8 mouse cellular contexts compared by ENCODE assay signal in the genomic region with DNA sequence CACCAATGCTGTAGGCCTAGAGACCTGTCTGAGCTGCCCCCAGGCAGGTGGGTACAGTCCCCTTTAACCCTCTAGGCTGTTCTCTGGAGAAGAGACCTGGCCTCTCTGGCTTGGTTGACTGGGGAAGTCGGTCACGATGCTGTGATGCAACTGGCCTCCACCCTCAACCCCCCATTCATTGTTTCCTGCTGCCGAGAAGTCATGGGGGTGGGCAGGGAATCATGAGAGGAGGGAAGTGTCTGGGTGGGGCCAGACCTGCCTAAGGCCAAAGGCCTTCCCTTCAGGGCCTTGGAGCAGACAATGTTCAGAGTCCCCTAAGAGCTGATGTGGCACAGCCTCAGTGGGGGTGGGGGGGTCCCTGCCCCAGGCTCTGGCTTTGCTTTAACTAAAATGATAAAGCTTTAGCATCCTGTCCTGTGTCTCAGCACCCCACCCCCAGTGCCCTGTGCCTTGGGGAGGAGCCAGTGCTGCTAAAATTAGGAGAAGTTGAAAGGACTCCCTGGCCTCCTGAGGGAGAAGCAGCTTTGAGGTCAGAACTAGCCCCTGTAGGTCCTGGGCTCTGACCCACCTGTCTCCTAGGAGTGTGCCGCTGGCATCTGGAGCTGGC. TPM values are rescaled to one million over a fixed set of nuclear protein-coding genes. Genes with fewer than 3 reads are reported as not detected.
DNase-seq lines count a peak whose midpoint lies in the region; ATAC-seq and TF ChIP-seq lines count a peak whose summit lies in the region.

No protein-coding gene starts in this region.

- H3K9me3 ChIP-seq in erythroblast, embryonic 14.5 days (ENCODE audit: control insufficient read depth, low read length), result no peaks in the 10 kb centered on the region
- no peaks in the 10 kb centered on the region for H3K9me3 ChIP-seq in forebrain, postnatal 0 days (ENCODE audit: low read length)
- no peaks in the 10 kb centered on the region for H3K9me3 ChIP-seq in hindbrain, embryonic 14.5 days (ENCODE audit: control insufficient read depth, low read length)
- H3K9me3 ChIP-seq in liver, embryonic 12.5 days (replicated peaks), result no peaks in the 10 kb centered on the region

- H3K4me3 ChIP-seq in erythroblast, embryonic 14.5 days (replicated peaks), result peak overlapping the region; percentile 87
- no peak overlapping the region for H3K4me3 ChIP-seq in forebrain, postnatal 0 days (ENCODE audit: low read depth, low read length)
- H3K4me3 ChIP-seq in hindbrain, embryonic 14.5 days (replicated peaks; ENCODE audit: low read length), result no peak overlapping the region
- H3K4me3 ChIP-seq in liver, embryonic 12.5 days, result peak overlapping the region; percentile 94

- no peak overlapping the region for H3K27ac ChIP-seq in forebrain, postnatal 0 days (ENCODE audit: low read depth, low read length)
- no peak overlapping the region for H3K27ac ChIP-seq in hindbrain, embryonic 14.5 days
- peak overlapping the region; percentile 95 for H3K27ac ChIP-seq in liver, embryonic 12.5 days

- TF ChIP-seq CTCF in forebrain, postnatal 0 days (IDR thresholded peaks at IDR 0.05; ENCODE audit: low read depth), result no peak

- no peak for DNase-seq in forebrain, postnatal 0 days
- DNase-seq in hindbrain, embryonic 14.5 days (ENCODE audit: low spot score), result no peak
- peak; percentile 53 to 58 for DNase-seq in natural killer cell, adult 2 months (ENCODE audit: low spot score in 2 of 2)
- DNase-seq in cerebellum, postnatal 10 days, result no peak
- no peak for DNase-seq in adipocyte (ENCODE audit: low spot score)

- 0 out of 2 replicates have a peak overlapping the region, but pooled peaks have one; percentile 0 for H3K9ac ChIP-seq in forebrain, postnatal 0 days
- H3K9ac ChIP-seq in hindbrain, embryonic 14.5 days, result peak overlapping the region; percentile 39; the same call in 1 of the 2 replicates
- H3K9ac ChIP-seq in liver, embryonic 12.5 days, result peak overlapping the region; percentile 98

- H3K27me3 ChIP-seq in erythroblast, embryonic 14.5 days (ENCODE audit: control insufficient read depth), result no peaks in the 10 kb centered on the region
- H3K27me3 ChIP-seq in forebrain, postnatal 0 days (ENCODE audit: insufficient read depth, low read length), result no peaks in the 10 kb centered on the region
- H3K27me3 ChIP-seq in hindbrain, embryonic 14.5 days (ENCODE audit: control insufficient read depth, insufficient read depth, low read length), result no peaks in the 10 kb centered on the region
- no peaks in the 10 kb centered on the region for H3K27me3 ChIP-seq in liver, embryonic 12.5 days (replicated peaks)

- H3K36me3 ChIP-seq in erythroblast, embryonic 14.5 days (ENCODE audit: control insufficient read depth), result peaks cover 65% of the 10 kb centered on the region
- peaks cover 16% of the 10 kb centered on the region for H3K36me3 ChIP-seq in forebrain, postnatal 0 days (ENCODE audit: insufficient read depth)
- peaks cover 30% of the 10 kb centered on the region for H3K36me3 ChIP-seq in hindbrain, embryonic 14.5 days (replicated peaks; ENCODE audit: control insufficient read depth, insufficient read depth)
- H3K36me3 ChIP-seq in liver, embryonic 12.5 days, result peaks cover 55% of the 10 kb centered on the region

- peaks cover 63% of the 10 kb centered on the region for H3K4me1 ChIP-seq in erythroblast, embryonic 14.5 days (ENCODE audit: control insufficient read depth)
- H3K4me1 ChIP-seq in forebrain, postnatal 0 days (ENCODE audit: insufficient read depth), result 0 out of 2 replicates have a peak, but pooled peaks cover 4% of the 10 kb centered on the region
- H3K4me1 ChIP-seq in hindbrain, embryonic 14.5 days (replicated peaks; ENCODE audit: control insufficient read depth, insufficient read depth, low read length), result peaks cover 22% of the 10 kb centered on the region
- H3K4me1 ChIP-seq in liver, embryonic 12.5 days, result peaks cover 72% of the 10 kb centered on the region

- H3K4me2 ChIP-seq in forebrain, postnatal 0 days (ENCODE audit: low read depth), result peak overlapping the region; percentile 1; the same call in 1 of the 2 replicates
- H3K4me2 ChIP-seq in hindbrain, embryonic 14.5 days (replicated peaks), result peak overlapping the region; percentile 57
- H3K4me2 ChIP-seq in liver, embryonic 12.5 days, result peak overlapping the region; percentile 87

- ATAC-seq in erythroblast, adult 5-6 weeks (replicated peaks; ENCODE audit: low FRiP score, poor library complexity, severe bottlenecking), result no peak
- no peak for ATAC-seq in forebrain, postnatal 0 days
- ATAC-seq in hindbrain, embryonic 14.5 days (ENCODE audit: low FRiP score), result no peak
- no peak for ATAC-seq in liver, embryonic 12.5 days

- 65% methylated on average over 4 of the region's 4 CpGs for WGBS in forebrain, postnatal 0 days
- 56% methylated on average over 4 of the region's 4 CpGs for WGBS in hindbrain, embryonic 14.5 days
- 12% methylated on average over 4 of the region's 4 CpGs for WGBS in liver, embryonic 12.5 days (ENCODE audit: insufficient replicate concordance)

RNA-seq across cellular contexts. Expression of a gene that starts 2.9 kb away (rescaled TPM):
- 377 and 469 TPM in 2 replicates for polyA plus RNA-seq in erythroblast, embryonic 14.5 days (2012)
- total RNA-seq in erythroblast, adult 5-6 weeks (2015; ENCODE audit: low replicate concordance), result 46.6 and 59.0 TPM in 2 replicates
- total RNA-seq in erythroblast, adult 5-6 weeks (2017; ENCODE audit: low replicate concordance), result 27.0 and 41.7 TPM in 2 replicates
- 88.0 and 127 TPM in 2 replicates for total RNA-seq in forebrain, postnatal 0 days (2014; rRNA removed)
- polyA plus RNA-seq in forebrain, postnatal 0 days (2015; fragmentation: Nextera tagmentation; extraction: Ambion mirVana), result 50.6 and 68.5 TPM in 2 replicates
- 61.4 and 67.6 TPM in 2 replicates for polyA plus RNA-seq in hindbrain, embryonic 14.5 days (2014; fragmentation: Nextera tagmentation; extraction: Ambion mirVana)
- 32.3 and 32.6 TPM in 2 replicates for polyA plus RNA-seq in liver, embryonic 12.5 days (2016; fragmentation: Nextera tagmentation; extraction: Ambion mirVana)

RNA-seq across cellular contexts. Expression of a gene that starts 24.0 kb away (rescaled TPM):
- polyA plus RNA-seq in erythroblast, embryonic 14.5 days (2012), result 0.04 TPM in 1 of 2 replicates, not detected in the other
- 0.63 and 1.7 TPM in 2 replicates for total RNA-seq in erythroblast, adult 5-6 weeks (2015; ENCODE audit: low replicate concordance)
- total RNA-seq in erythroblast, adult 5-6 weeks (2017; ENCODE audit: low replicate concordance), result 2.0 and 2.1 TPM in 2 replicates
- total RNA-seq in forebrain, postnatal 0 days (2014; rRNA removed), result 92.7 and 105 TPM in 2 replicates
- polyA plus RNA-seq in forebrain, postnatal 0 days (2015; fragmentation: Nextera tagmentation; extraction: Ambion mirVana), result 47.3 and 56.7 TPM in 2 replicates
- polyA plus RNA-seq in hindbrain, embryonic 14.5 days (2014; fragmentation: Nextera tagmentation; extraction: Ambion mirVana), result 68.5 and 75.5 TPM in 2 replicates
- 2.9 and 4.3 TPM in 2 replicates for polyA plus RNA-seq in liver, embryonic 12.5 days (2016; fragmentation: Nextera tagmentation; extraction: Ambion mirVana)

RNA-seq across cellular contexts. Expression of a gene that starts 29.2 kb away (rescaled TPM):
- polyA plus RNA-seq in erythroblast, embryonic 14.5 days (2012), result 0.01 TPM in 1 of 2 replicates, not detected in the other
- total RNA-seq in erythroblast, adult 5-6 weeks (2015; ENCODE audit: low replicate concordance), result not detected in 2 replicates
- total RNA-seq in erythroblast, adult 5-6 weeks (2017; ENCODE audit: low replicate concordance), result 0.17 TPM in 1 of 2 replicates, not detected in the other
- not detected in 2 replicates for total RNA-seq in forebrain, postnatal 0 days (2014; rRNA removed)
- not detected in 2 replicates for polyA plus RNA-seq in forebrain, postnatal 0 days (2015; fragmentation: Nextera tagmentation; extraction: Ambion mirVana)
- polyA plus RNA-seq in hindbrain, embryonic 14.5 days (2014; fragmentation: Nextera tagmentation; extraction: Ambion mirVana), result 0.09 TPM in 1 of 2 replicates, not detected in the other
- not detected in 2 replicates for polyA plus RNA-seq in liver, embryonic 12.5 days (2016; fragmentation: Nextera tagmentation; extraction: Ambion mirVana)

RNA-seq across cellular contexts. Expression of a gene that starts 57.2 kb away (rescaled TPM):
- 1.2 and 1.4 TPM in 2 replicates for polyA plus RNA-seq in erythroblast, embryonic 14.5 days (2012)
- total RNA-seq in erythroblast, adult 5-6 weeks (2015; ENCODE audit: low replicate concordance), result 9.8 and 11.1 TPM in 2 replicates
- 9.2 and 14.1 TPM in 2 replicates for total RNA-seq in erythroblast, adult 5-6 weeks (2017; ENCODE audit: low replicate concordance)
- total RNA-seq in forebrain, postnatal 0 days (2014; rRNA removed), result 92.2 and 96.0 TPM in 2 replicates
- polyA plus RNA-seq in forebrain, postnatal 0 days (2015; fragmentation: Nextera tagmentation; extraction: Ambion mirVana), result 143 and 158 TPM in 2 replicates
- polyA plus RNA-seq in hindbrain, embryonic 14.5 days (2014; fragmentation: Nextera tagmentation; extraction: Ambion mirVana), result 162 and 173 TPM in 2 replicates
- 69.9 and 77.1 TPM in 2 replicates for polyA plus RNA-seq in liver, embryonic 12.5 days (2016; fragmentation: Nextera tagmentation; extraction: Ambion mirVana)

Comparison
In these comparisons a context has a peak if more than half of its experiments do, and no peak if none do; other contexts are left out.
1. H3K4me3 ChIP-seq: peak in erythroblast, embryonic 14.5 days (single experiment) and liver, embryonic 12.5 days (single experiment); none in forebrain, postnatal 0 days (single experiment) and hindbrain, embryonic 14.5 days (single experiment).
2. DNase-seq: peak in natural killer cell, adult 2 months (2 of 2); none in forebrain, postnatal 0 days (single experiment), hindbrain, embryonic 14.5 days (single experiment), cerebellum, postnatal 10 days (0 of 2) and adipocyte (single experiment).
3. H3K4me2 ChIP-seq: peak in every context shown above with its lines; median percentile 87 in liver, embryonic 12.5 days; 57 in hindbrain, embryonic 14.5 days; 1 in forebrain, postnatal 0 days.
4. H3K9ac ChIP-seq: peak in every context shown above with its lines; median percentile 98 in liver, embryonic 12.5 days; 39 in hindbrain, embryonic 14.5 days; 0 in forebrain, postnatal 0 days.